In genomic region chr7:109440697-109441269, GRCm38 (mm10) we compare ENCODE assay signal across 17 mouse cellular contexts. TPM values are rescaled to one million over a fixed set of nuclear protein-coding genes. Genes with fewer than 3 reads are reported as not detected.
DNase-seq lines count a peak whose midpoint lies in the region; ATAC-seq and TF ChIP-seq lines count a peak whose summit lies in the region.
"Had no signal": no experiment of that assay in that cellular context is flagged by ENCODE, and none has a peak within 500 bp of the region (broad histone marks: within the 10 kb centered on the region; RNA-seq: fewer than 3 reads in every experiment).

No protein-coding gene starts in this region.

- no peak overlapping the region for H3K9ac ChIP-seq in heart, postnatal 0 days (replicated peaks; ENCODE audit: low read depth, low read length)
- H3K9ac ChIP-seq in midbrain, embryonic 13.5 days (replicated peaks) = no peak overlapping the region
- H3K9ac ChIP-seq: heart, embryonic 13.5 days; limb, embryonic 13.5 days had no signal

- TF ChIP-seq EP300 in heart, postnatal 0 days (IDR thresholded peaks at IDR 0.05; ENCODE audit: low read depth) = no peak

- H3K27me3 ChIP-seq in heart, postnatal 0 days (ENCODE audit: control insufficient read depth, insufficient read depth, low read length) = peaks cover 35% of the 10 kb centered on the region
- no peaks in the 10 kb centered on the region for H3K27me3 ChIP-seq in Patski
- no peaks in the 10 kb centered on the region for H3K27me3 ChIP-seq in midbrain, embryonic 13.5 days

- no peaks in the 10 kb centered on the region for H3K36me3 ChIP-seq in heart, postnatal 0 days (replicated peaks; ENCODE audit: control insufficient read depth, insufficient read depth, low read length)
- no peaks in the 10 kb centered on the region for H3K36me3 ChIP-seq in midbrain, embryonic 13.5 days
- H3K36me3 ChIP-seq: heart, embryonic 13.5 days; limb, embryonic 13.5 days had no signal

- 66% methylated on average over 9 of the region's 9 CpGs for WGBS in heart, postnatal 0 days
- 80% methylated on average over 9 of the region's 9 CpGs for WGBS in midbrain, embryonic 13.5 days

- H3K9me3 ChIP-seq in heart, postnatal 0 days (replicated peaks; ENCODE audit: control insufficient read depth, low read length) = no peaks in the 10 kb centered on the region
- no peaks in the 10 kb centered on the region for H3K9me3 ChIP-seq in midbrain, embryonic 13.5 days
- H3K9me3 ChIP-seq: heart, embryonic 13.5 days; limb, embryonic 13.5 days had no signal

- no peak for ATAC-seq in heart, postnatal 0 days (ENCODE audit: insufficient read depth, low read depth)
- ATAC-seq in Patski = no peak
- ATAC-seq in midbrain, embryonic 13.5 days = no peak
- ATAC-seq: intestine, embryonic 16.5 days had no signal

- no peak for DNase-seq in heart, postnatal 0 days (ENCODE audit: low spot score)
- DNase-seq in heart, postnatal 14 days = no peak
- DNase-seq in A20 (ENCODE audit: low read depth, low spot score) (peak; percentile 14), Patski (ENCODE audit: low read depth, low spot score) (no peak)
- no peak for DNase-seq in urinary bladder, postnatal 14 days (ENCODE audit: low spot score)
- no peak for DNase-seq in frontal cortex, adult 2 months (ENCODE audit: extremely low spot score in 1 of 2, low spot score in 1 of 2)
- DNase-seq: adrenal gland, postnatal 10 days; gastrocnemius, postnatal 14 days; kidney, postnatal 4 days; lung, postnatal 10 days; thymus, postnatal 4 days had no signal

- intact Hi-C loops in heart, postnatal 14 days (cut with DNase I) = no loop called here

- no peak overlapping the region for H3K4me2 ChIP-seq in heart, postnatal 0 days (ENCODE audit: low read depth, low read length)
- peak overlapping the region; percentile 23; the same call in 1 of the 2 replicates for H3K4me2 ChIP-seq in midbrain, embryonic 13.5 days (replicated peaks)
- H3K4me2 ChIP-seq: heart, embryonic 13.5 days; limb, embryonic 13.5 days had no signal

- H3K27ac ChIP-seq in heart, postnatal 0 days (ENCODE audit: low read depth) = no peak overlapping the region
- no peak overlapping the region for H3K27ac ChIP-seq in midbrain, embryonic 13.5 days
- H3K27ac ChIP-seq: heart, embryonic 13.5 days; left cerebral cortex, adult 2 months; limb, embryonic 13.5 days had no signal

- POLR2A ChIA-PET in Patski (lab: Charles Lee) = no interaction called here

- TF ChIP-seq CTCF in heart, postnatal 0 days (IDR thresholded peaks at IDR 0.05; ENCODE audit: low read depth) = 0 out of 2 replicates have a peak, but pooled peaks have one; percentile 24
- TF ChIP-seq CTCF in Patski (IDR thresholded peaks at IDR 0.05) = peak; percentile 20

- no peak overlapping the region for H3K4me3 ChIP-seq in heart, postnatal 0 days (ENCODE audit: low read depth, low read length)
- no peak overlapping the region for H3K4me3 ChIP-seq in midbrain, embryonic 13.5 days (replicated peaks)
- H3K4me3 ChIP-seq: heart, embryonic 13.5 days; left cerebral cortex, adult 2 months; limb, embryonic 13.5 days had no signal

- CTCF ChIA-PET in Patski (lab: Charles Lee) = interaction anchor here (2.9 kb wide), 1 partner anchor 16 kb away, joined by 10 read pairs; no protein-coding TSS in a partner anchor

- in situ Hi-C loops in Patski (cut with MboI; ENCODE audit: low pct_unique_long_range_greater_than_20kb) = no loop called here

- peaks cover 18% of the 10 kb centered on the region for H3K4me1 ChIP-seq in heart, postnatal 0 days (ENCODE audit: control insufficient read depth, insufficient read depth)
- H3K4me1 ChIP-seq in midbrain, embryonic 13.5 days (replicated peaks) = peaks cover 58% of the 10 kb centered on the region

RNA-seq across cellular contexts. Expression of gene Stk33, which starts 1.9 kb away (rescaled TPM):
- total RNA-seq in heart, postnatal 0 days (2014; rRNA removed; ENCODE audit: low replicate concordance) = not detected in 2 replicates
- 0.18 and 0.22 TPM in 2 replicates for polyA plus RNA-seq in heart, postnatal 0 days (2015; fragmentation: Nextera tagmentation; extraction: Ambion mirVana)
- under 1 TPM in 1 of 2 experiments, not detected in 1; 0.17 TPM for total RNA-seq in heart, postnatal 14 days (2021)
- polyA plus RNA-seq in Patski (2021) = not detected
- 12.8 and 17.3 TPM in 2 replicates for polyA plus RNA-seq in midbrain, embryonic 13.5 days (2015; fragmentation: Nextera tagmentation; extraction: Ambion mirVana)
- 2.1 and 2.6 TPM in 2 replicates for polyA plus RNA-seq in frontal cortex, adult 2 months (2012; rRNA removed)
- total RNA-seq: common myeloid progenitor, adult 5-6 weeks; gastrocnemius, postnatal 14 days had no signal
